Mouse (Mus musculus) forebrain, embryonic 16.5 days (tissue): Measurements from ENCODE around the gene Rasgrp4. TPM values are rescaled to one million over a fixed set of nuclear protein-coding genes. Genes with fewer than 3 reads are reported as not detected.

Source experiments
- ATAC-seq: fragments of 200-750 bp; cut with Nextera tagmentation; 2 replicates; pipeline ENCODE4 v1.8.0; 2017; ENCODE audit warnings: mild to moderate bottlenecking, moderate library complexity
- H3K27ac ChIP-seq: fragments of 300-500 bp; sonication (generic); 2 replicates; pipeline ENCODE4 v1.5.1; 2014; ENCODE audit warnings: low read length, control low read depth
- H3K27me3 ChIP-seq: fragments of 300-500 bp; sonication (generic); replicated peaks from 2 replicates; pipeline ENCODE4 v1.6.1; 2014; ENCODE audit warnings: low read length; ENCODE audit not compliant: control insufficient read depth, insufficient read depth
- H3K36me3 ChIP-seq: fragments of 300-500 bp; sonication (generic); 2 replicates; pipeline ENCODE4 v1.6.1; 2014; ENCODE audit not compliant: control insufficient read depth, insufficient read depth
- H3K4me1 ChIP-seq: fragments of 300-500 bp; sonication (generic); replicated peaks from 2 replicates; pipeline ENCODE4 v1.6.1; 2014; ENCODE audit warnings: low read length; ENCODE audit not compliant: control insufficient read depth, insufficient read depth
- H3K4me2 ChIP-seq: fragments of 300-500 bp; sonication (generic); 2 replicates; pipeline ENCODE4 v1.6.1; 2014; ENCODE audit warnings: mild to moderate bottlenecking, low read length, control low read depth
- H3K4me3 ChIP-seq: fragments of 300-500 bp; sonication (generic); replicated peaks from 2 replicates; pipeline ENCODE4 v1.5.1; 2014; ENCODE audit warnings: mild to moderate bottlenecking, low read length, control low read depth
- H3K9ac ChIP-seq: fragments of 300-500 bp; sonication (generic); replicated peaks from 2 replicates; pipeline ENCODE4 v1.6.1; 2014; ENCODE audit warnings: low read depth, low read length, control low read depth
- H3K9me3 ChIP-seq: fragments of 300-500 bp; sonication (generic); 2 replicates; pipeline ENCODE4 v1.6.1; 2016; ENCODE audit warnings: low read length; ENCODE audit not compliant: control insufficient read depth
- WGBS: fragments of 180-500 bp; shearing (Covaris S2); extraction: QIAGEN DNeasy Blood & Tissue Kit; methylation state at CpG from one replicate; pipeline ENCODE4 v1.1.7; 2014; 5-methylcytosine and 5-hydroxymethylcytosine counted together
- polyA plus RNA-seq: library from polyadenylated mRNA; unstranded; fragments of >200 nt; fragmentation: Nextera tagmentation; extraction: Ambion mirVana; gene quantifications from 2 replicates; pipeline ENCODE4 v1.2.1, GENCODE M21; 2015

The Rasgrp4 gene
- polyA plus RNA-seq, 1 experiment from 2014 or later, result 1.0 TPM

GRCm38 (mm10) chr7:29158264-29158663 is 23.6 kb downstream of the Rasgrp4 start:
- Histone ChIP-seq H3K9me3 (no peaks in the 10 kb centered on the region), H3K27ac (no peak overlapping the region), H3K27me3 (0 out of 2 replicates have a peak, but pooled peaks cover 3% of the 10 kb centered on the region), H3K36me3 (peaks cover 3% of the 10 kb centered on the region; the same call in 1 of the 2 replicates), H3K4me1 (peaks cover 8% of the 10 kb centered on the region; the same call in 1 of the 2 replicates), H3K4me3 (no peak overlapping the region), H3K4me2 (no peak overlapping the region), H3K9ac (no peak overlapping the region)
- 2% methylated on average over 5 of the region's 5 CpGs for WGBS
- ATAC-seq, result no peak

GRCm38 (mm10) chr7:29162294-29162693 is 27.6 kb downstream of the Rasgrp4 start:
- no peak overlapping the region for H3K4me2 ChIP-seq
- 84% methylated on average over 5 of the region's 5 CpGs for WGBS
- peaks cover 3% of the 10 kb centered on the region; the same call in 1 of the 2 replicates for H3K36me3 ChIP-seq
- H3K9me3 ChIP-seq, result no peaks in the 10 kb centered on the region
- H3K27ac ChIP-seq, result no peak overlapping the region
- H3K9ac ChIP-seq, result no peak overlapping the region
- 0 out of 2 replicates have a peak, but pooled peaks cover 3% of the 10 kb centered on the region for H3K27me3 ChIP-seq
- H3K4me3 ChIP-seq, result no peak overlapping the region
- no peak for ATAC-seq
- H3K4me1 ChIP-seq, result no peaks in the 10 kb centered on the region; the same call in 1 of the 2 replicates

GRCm38 (mm10) chr7:29162750-29163525 is 28.3 kb downstream of the Rasgrp4 start:
- Histone ChIP-seq H3K27ac (no peak overlapping the region), H3K4me2 (no peak overlapping the region), H3K27me3 (0 out of 2 replicates have a peak, but pooled peaks cover 3% of the 10 kb centered on the region), H3K36me3 (peaks cover 3% of the 10 kb centered on the region; the same call in 1 of the 2 replicates), H3K4me3 (no peak overlapping the region), H3K9ac (no peak overlapping the region), H3K4me1 (peaks cover 5% of the 10 kb centered on the region), H3K9me3 (no peaks in the 10 kb centered on the region)
- 22% methylated on average over 9 of the region's 9 CpGs for WGBS
- no peak for ATAC-seq

GRCm38 (mm10) chr7:29167656-29168055 is 33.0 kb downstream of the Rasgrp4 start:
- 15% methylated on average over 19 of the region's 19 CpGs for WGBS
- peaks cover 21% of the 10 kb centered on the region for H3K27me3 ChIP-seq
- H3K9me3 ChIP-seq, result no peaks in the 10 kb centered on the region
- no peaks in the 10 kb centered on the region for H3K36me3 ChIP-seq
- peaks cover 37% of the 10 kb centered on the region for H3K4me1 ChIP-seq
- H3K4me2 ChIP-seq, result peak overlapping the region; percentile 84
- H3K9ac ChIP-seq, result no peak overlapping the region
- H3K4me3 ChIP-seq, result peak overlapping the region; percentile 83
- no peak for ATAC-seq
- no peak overlapping the region for H3K27ac ChIP-seq

- ATAC-seq, result no peak
- Histone ChIP-seq H3K36me3 (no peaks in the 10 kb centered on the region), H3K27ac (peak overlapping the region; percentile 85), H3K4me2 (peak overlapping the region; percentile 84), H3K9me3 (no peaks in the 10 kb centered on the region), H3K4me1 (peaks cover 37% of the 10 kb centered on the region), H3K9ac (peak overlapping the region; percentile 72), H3K27me3 (peaks cover 26% of the 10 kb centered on the region), H3K4me3 (peak overlapping the region; percentile 83)
- WGBS, result 5% methylated on average over 10 of the region's 10 CpGs
These were observed 33.6 kb downstream of the Rasgrp4 start for GRCm38 (mm10) chr7:29168121-29168695.

- Histone ChIP-seq H3K4me3 (peak overlapping the region; percentile 83), H3K27me3 (peaks cover 32% of the 10 kb centered on the region), H3K9me3 (no peaks in the 10 kb centered on the region), H3K9ac (peak overlapping the region; percentile 72), H3K4me1 (peaks cover 37% of the 10 kb centered on the region), H3K4me2 (peak overlapping the region; percentile 84), H3K36me3 (0 out of 2 replicates have a peak, but pooled peaks cover under 1% of the 10 kb centered on the region), H3K27ac (peak overlapping the region; percentile 85)
- WGBS, result 0% methylated on average over 14 of the region's 14 CpGs
- ATAC-seq, result peak; percentile 9
These were observed 34.2 kb downstream of the Rasgrp4 start for GRCm38 (mm10) chr7:29168791-29169230.

- Histone ChIP-seq H3K4me3 (peak overlapping the region; percentile 83), H3K4me1 (peaks cover 37% of the 10 kb centered on the region), H3K9me3 (no peaks in the 10 kb centered on the region), H3K4me2 (peak overlapping the region; percentile 84), H3K27me3 (peaks cover 34% of the 10 kb centered on the region), H3K27ac (peak overlapping the region; percentile 85), H3K36me3 (peaks cover 7% of the 10 kb centered on the region), H3K9ac (peak overlapping the region; percentile 72)
- WGBS, result under 1% methylated on average over 35 of the region's 39 CpGs
- ATAC-seq, result peak; percentile 86
These were observed 34.8 kb downstream of the Rasgrp4 start for GRCm38 (mm10) chr7:29169231-29170065.

GRCm38 (mm10) chr7:29170066-29170754 is 35.6 kb downstream of the Rasgrp4 start, which contains the start of the genes Ggn and Spred3:
Gene Ggn, plus strand, starts transcription at chr7:29170210.
Gene Spred3, minus strand, starts transcription at chr7:29170411.
- Histone ChIP-seq H3K27ac (peak within 1 kb of the TSS; percentile 85), H3K9me3 (no peaks in the 10 kb centered on the region), H3K4me2 (peak within 1 kb of the TSS; percentile 84), H3K4me1 (peaks cover 37% of the 10 kb centered on the region), H3K36me3 (peaks cover 14% of the 10 kb centered on the region), H3K9ac (peak within 1 kb of the TSS; percentile 72), H3K27me3 (peaks cover 34% of the 10 kb centered on the region), H3K4me3 (peak within 1 kb of the TSS; percentile 83)
- WGBS, result under 1% methylated on average over 30 of the region's 30 CpGs
- peak; percentile 51 for ATAC-seq
